Mouse (Mus musculus): ENCODE data around the gene Lmbrd2. TPM values are rescaled to one million over a fixed set of nuclear protein-coding genes. Genes with fewer than 3 reads are reported as not detected.

The Lmbrd2 gene
- 10 to 100 TPM; 62.3 to 62.5 TPM for total RNA-seq (2021)
- long read RNA-seq, full-length matches to known transcripts = 25 of 32 reads
- long read RNA-seq, partial matches to known transcripts = 4 of 32 reads
- long read RNA-seq, other reads (novel, unspliced or antisense) = 3 of 32 reads

DNA sequence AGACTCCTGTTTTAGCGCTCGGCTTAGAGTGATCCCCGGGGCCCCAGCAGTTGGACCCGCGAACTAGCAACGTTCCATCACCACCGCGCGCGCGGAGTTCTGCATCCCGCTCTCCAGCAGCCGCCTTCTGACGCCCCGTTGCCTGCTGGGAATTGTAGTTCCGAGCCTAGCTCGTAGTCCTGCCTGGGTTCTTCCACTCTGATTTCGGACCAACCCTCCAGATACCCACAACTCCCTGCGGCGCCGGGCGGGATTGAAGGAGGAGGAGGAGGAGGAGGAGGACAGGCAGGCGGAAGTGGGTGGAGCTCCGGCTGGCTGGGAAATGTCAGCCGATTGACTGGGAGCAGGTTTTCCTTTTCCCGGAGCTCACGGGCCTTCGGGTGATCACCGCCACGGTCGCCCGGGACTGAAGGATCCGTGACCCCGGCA lies at the start of gene Lmbrd2:
Gene Lmbrd2 (plus strand): TSS at position 299 of the 429 bp plus-strand sequence.
- peak; percentile 98 for DNase-seq (ENCODE audit: low spot score in 2 of 2)

DNA sequence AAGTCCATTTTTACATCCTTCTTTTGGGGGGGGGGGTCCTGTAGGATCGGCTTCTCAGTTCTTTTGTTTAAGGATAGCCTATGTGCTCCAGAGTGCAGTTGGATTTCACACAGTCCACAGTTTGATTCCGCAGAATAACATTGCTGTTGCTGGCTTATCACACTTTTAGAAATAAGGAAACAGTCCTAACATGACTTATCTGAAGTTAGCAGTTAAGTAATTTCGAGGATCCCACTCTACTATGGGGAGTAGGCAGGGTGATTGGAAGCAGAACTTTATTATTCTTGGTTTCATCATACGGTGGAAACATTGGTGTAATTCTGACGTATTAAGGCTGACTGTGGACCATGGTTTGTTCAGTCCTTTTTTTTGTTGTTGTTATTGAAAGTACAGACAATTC lies 49.7 kb upstream of the Lmbrd2 start:
- DNase-seq (ENCODE audit: low spot score in 2 of 2) = no peak

DNA sequence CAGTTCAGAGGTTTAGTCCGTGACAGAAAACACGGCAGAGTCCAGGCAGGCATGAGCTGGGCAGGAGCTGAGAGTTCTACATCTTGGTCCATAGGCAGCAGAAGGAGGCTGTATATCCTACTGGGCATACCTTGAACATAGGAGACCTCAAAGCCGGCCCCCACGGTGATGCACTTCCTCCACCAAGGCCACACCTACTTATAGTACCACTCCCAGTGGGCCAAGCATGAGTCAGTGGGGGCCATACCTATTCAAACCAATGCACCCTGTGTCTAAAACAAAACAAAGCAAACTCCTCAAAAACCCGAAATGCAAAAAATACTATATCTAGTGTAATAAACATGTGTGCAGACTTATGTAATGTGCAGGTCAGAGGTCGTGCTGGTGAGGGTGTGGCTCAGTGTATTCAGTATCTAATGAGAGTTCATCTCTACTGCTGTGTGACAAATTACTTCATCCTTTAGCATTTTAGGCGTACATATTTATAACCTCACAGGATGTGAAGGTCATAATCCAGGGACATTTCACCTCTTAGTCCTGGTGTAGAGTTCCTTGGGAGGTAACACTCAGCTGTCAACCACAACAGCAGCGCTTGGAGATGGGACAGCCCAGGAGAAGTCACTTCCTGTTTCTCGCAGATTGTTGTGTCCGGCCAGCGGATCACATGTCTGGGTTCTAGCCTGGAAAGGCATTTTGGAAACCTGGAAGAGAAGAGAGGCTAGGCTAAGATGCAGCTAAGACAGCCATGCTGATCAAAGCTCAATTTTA lies 46.6 kb upstream of the Lmbrd2 start:
- DNase-seq (ENCODE audit: low spot score in 2 of 2) = no peak

DNA sequence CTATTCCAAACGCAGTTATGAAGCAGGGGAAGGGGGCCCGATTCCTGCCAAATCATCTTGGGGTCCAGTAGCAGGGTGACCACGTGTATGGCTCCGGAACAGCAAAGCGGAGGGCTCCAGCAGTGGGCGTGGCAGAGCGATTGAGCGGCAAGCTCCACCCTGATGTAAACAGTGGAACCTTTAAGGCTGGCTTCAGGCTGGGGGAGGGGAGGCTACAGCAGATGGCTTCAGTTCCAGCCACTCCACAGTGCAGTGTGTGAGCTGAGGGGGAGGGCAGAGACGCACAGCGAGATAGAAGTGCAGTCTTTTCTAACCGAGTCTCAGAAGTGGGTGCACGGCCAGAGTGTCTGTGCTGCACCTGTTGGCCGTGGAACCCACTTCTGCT lies 46.0 kb upstream of the Lmbrd2 start:
- DNase-seq (ENCODE audit: low spot score in 2 of 2) = peak; percentile 28 to 71

DNA sequence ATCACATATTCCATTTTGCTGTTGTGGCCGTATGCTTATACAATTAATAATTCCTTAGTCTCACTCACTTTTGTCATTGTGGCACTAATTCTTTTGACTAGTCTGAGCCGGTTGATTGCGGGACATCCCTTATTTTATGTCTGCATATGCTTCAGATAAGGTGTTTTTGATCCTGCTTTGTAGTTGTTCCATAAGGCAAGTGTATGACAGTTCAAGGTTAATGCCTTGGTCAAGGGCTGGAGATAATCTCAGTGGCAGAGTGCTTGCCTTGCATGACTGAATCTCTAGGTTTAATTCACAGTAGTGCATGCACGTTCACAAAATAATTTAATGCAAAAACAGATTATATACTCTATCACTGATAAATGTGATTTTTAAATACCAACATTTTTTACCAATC lies 43.5 kb upstream of the Lmbrd2 start:
- no peak for DNase-seq (ENCODE audit: low spot score in 2 of 2)

DNA sequence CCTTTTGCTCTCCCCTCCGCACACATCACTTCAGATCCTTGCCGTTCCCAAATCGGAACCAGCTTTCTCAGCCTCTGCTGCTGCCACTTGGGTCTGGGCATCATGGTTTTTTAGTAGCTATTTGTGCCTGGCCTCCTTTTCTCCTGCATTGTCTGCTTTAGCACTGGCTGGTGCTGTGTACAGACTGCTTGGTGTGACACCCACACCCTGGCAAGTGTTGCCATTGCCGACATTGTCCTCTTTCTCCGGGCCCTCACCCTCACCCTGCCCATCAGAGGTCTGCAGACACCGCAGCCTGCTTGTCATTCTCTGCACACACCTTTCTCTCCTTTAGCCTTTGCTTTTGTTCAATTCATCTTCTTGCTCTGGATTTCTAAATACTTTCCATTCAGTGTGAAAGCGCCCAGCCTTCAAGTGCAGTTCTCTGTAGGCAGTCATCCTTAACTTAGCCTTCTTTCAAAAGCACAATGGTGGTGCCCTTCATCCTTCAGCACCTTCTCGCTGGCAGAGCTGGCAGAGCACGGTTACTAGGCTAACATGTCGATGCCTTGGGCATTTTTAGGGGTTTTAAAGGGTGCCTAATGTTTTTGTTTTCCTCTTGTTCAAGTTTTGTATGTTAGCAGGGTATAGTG lies 39.8 kb upstream of the Lmbrd2 start:
- no peak for DNase-seq (ENCODE audit: low spot score in 2 of 2)

DNA sequence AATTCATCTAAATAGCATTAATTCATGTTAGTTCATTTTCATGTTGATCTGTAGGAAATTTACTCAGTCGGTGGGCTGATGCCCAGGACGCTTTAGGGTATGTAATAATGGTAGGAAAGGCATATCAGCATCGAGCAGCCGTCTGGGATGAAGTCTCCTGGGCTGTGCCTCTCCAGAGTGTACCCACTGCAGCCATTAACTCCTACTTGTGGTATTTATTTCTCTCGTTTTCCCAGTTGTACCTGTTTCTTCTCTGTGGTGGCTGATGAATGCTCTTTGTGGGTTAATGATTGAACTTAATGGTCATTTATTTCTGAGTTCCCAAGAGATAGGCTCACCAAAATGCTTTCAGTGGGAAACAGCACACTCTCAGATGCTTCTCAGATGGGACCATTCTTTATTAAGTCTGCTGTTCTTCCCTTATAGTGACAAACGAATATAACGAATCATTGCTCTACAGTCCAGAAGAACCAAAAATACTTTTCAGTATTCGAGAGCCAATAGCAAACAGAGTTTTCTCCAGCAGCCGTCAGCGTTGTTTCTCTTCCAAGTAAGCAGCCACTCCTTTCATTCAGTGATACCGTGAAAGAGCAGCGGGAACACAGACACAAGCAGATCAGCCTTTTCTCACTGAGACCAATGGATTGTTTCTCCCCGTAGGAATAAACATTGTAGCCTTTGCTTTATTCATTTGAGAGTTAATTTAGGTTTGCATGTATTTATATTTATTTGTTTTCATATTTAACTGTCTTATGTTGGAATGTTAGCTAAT lies 33.9 kb upstream of the Lmbrd2 start:
- no peak for DNase-seq (ENCODE audit: low spot score in 2 of 2)

DNA sequence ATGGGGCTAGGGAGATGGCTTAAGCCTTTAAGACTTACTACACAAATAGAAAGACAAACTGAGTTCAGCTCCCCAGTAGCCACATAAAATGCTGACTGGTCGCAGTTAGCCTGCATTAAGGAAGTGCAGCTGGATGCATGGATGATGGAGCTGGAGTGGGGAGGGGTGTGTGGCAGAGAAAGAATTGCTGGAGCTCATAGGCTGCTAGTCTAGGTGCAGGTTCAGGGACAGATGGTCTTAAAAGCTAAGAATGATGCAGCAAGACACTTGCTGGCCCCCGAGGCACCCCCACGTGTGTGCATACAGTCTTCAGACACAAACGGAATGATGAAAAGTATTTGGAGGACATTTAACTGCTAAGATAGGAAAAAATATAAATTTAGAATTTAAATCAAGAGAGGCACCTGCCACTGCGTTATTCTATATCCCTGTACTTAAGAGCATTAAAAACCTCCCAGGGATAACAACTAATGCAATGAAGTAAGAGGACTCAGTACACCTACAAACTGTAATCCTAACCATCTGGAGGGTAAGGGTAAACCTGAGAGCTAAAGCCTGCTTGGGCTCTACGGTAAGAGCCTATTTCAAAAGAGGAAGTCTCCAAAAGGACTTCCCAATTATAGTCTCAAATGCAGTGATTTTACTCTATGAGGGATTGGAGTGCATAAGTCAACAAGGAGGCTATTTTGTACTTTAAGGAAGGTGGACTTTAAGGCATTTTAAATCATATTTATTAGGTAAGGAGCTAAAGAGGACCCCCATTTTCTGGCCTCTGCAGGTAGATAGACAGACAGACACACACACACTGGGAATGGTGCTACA lies 29.6 kb upstream of the Lmbrd2 start:
- DNase-seq (ENCODE audit: low spot score in 2 of 2) = no peak

DNA sequence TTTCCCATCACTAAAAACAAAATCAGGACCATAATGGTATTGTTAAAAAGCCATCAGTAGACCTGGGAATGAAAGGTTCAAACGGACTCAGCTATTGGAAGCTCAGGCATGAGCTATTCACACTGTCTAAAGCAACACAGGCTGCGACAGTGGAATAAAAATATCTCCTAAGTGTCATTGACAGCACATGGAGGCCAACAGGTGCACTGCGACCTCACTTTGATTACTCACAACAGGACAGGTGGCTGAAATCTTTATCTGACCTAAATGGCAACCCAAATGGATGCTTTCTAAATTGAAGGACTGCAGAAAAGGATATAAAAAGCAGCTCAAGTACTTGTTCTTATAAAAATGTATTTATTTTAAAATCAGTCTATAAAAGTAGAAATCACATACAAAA lies 28.7 kb upstream of the Lmbrd2 start:
- DNase-seq (ENCODE audit: low spot score in 2 of 2) = no peak

DNA sequence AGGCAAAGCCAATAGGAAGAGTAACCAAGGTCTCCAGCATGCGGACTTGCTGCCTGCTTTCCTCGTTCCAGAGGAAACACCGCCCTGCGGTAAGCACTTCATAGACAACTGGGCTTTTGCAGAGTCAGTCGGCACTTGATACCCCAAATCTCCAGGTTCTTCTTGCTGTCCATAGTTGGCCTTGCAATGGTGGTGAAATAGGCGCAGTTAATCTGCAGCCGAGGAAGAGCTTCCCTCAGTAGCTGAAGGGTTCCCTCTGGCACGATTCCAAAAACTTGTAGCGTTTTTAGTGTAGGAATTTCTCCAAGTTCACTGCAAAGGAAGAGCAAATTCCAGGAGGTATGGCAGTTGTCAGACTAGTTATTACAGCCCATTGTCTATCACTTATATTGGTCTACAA lies 26.8 kb upstream of the Lmbrd2 start:
- DNase-seq (ENCODE audit: low spot score in 2 of 2) = no peak

DNA sequence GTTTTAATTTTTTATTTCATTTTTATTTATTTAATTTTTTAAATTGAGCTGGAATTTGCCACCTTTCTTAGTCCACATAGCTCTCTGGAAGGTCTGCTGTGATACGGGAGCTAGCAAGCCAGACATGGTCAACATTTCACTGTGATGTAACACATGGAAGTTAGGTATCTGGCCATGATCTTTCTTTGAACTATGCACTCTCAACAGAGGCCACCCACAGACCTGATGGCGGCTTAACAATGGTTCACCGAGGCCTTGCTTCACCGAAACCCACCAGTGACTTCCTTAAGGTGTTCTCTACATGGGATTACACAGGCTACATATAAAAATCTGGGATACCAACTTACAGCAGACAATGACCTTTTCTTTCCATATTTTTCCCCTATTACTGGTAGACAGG lies 26.2 kb upstream of the Lmbrd2 start:
- DNase-seq (ENCODE audit: low spot score in 2 of 2) = no peak

DNA sequence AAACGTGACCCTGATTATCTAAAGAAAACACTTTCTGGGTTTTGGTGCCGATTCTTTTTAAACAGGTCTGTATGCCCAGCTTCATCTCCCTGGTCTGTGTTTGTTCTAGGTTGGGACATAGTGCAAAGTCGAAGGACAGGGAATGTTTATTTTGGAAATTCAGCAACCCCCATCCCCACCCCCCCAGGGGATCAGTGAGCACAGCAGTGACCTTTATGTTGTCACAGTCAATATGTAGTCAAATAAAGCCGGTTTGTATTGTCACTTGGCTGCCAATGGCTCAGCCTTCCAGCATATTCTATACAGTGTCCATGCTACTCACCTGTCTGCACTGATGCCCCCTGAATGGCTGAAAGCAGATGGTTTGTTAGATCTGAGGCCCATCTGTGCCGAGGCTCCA lies 25.8 kb upstream of the Lmbrd2 start:
- no peak for DNase-seq (ENCODE audit: low spot score in 2 of 2)

DNA sequence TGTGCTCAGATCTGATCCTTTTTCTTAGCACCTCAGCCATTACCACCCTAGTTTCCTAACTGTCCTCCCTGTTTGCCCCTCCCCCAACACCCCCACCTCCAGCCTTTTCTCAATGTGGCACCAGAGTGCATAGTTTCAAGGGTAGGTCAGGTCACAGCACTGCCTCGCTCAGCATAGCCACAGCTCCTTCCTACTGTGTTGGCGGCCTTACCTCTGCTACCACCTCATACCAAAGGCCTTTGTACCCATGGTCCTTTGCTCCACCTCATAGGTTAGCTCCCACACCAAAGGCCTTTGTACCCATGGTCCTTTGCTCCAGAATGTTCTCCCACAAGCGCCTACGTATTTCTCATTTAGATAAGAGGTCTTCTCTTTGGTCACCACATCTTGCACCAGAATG lies 21.5 kb upstream of the Lmbrd2 start:
- DNase-seq (ENCODE audit: low spot score in 2 of 2) = no peak

DNA sequence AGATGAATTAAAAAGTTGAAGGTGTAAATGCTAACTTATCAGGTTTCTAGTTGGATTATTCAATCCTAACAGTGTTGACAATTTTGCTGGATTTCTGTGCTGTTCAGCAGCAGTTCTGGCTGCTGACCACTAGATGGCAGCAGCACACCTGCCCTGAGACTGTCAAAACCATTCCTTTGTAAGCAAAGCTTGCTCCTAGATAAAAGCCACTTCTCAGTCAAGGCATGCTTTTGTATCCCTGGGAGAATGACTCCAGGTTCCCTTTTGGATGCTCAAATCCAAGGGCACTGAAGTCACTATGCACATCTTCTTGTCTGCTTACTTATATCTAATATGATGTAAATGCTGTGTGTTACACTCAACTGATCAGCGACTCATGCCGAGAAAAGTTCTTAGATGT lies 20.3 kb upstream of the Lmbrd2 start:
- peak in 1 of 2 experiments; percentile 70 for DNase-seq (ENCODE audit: low spot score in 2 of 2)

DNA sequence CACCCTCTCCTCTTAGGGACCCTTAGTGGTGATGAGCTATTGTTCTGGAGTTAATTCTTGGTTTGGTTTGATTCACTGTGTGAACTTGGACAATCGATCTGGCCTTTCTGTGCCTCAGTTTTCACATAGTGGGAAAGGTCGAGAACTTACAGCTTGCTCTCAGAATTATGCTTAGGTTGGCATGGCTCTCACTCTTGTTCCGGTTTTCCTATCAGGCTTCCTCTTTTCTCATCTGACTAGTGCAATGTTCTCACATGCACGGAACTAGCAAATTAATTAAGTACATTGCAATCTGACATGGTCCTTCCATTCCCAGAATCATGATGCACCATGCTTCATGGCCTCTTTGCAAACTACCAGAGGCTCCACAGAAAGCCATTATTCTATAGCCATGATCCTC lies 17.4 kb upstream of the Lmbrd2 start:
- DNase-seq (ENCODE audit: low spot score in 2 of 2) = no peak

DNA sequence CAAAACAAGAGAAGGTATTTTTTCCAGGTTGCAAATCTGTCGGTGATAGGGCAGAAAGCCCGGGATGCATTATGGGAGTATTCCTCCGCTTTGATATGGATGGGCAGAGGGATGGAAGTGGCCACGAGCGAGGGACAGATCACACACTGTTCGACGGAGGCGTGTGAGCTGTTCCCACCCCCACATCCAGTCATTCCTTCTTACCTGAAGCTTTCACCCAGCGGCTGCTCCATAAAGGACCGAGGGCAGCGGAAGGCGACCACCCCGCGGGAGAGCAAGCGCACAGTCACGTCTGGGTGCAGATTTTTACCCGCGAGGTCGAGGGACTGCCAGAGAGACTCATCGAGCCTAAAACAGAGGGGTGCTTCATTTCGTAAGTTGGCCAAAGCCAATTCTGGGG lies 15.5 kb upstream of the Lmbrd2 start:
- DNase-seq (ENCODE audit: low spot score in 2 of 2) = no peak

DNA sequence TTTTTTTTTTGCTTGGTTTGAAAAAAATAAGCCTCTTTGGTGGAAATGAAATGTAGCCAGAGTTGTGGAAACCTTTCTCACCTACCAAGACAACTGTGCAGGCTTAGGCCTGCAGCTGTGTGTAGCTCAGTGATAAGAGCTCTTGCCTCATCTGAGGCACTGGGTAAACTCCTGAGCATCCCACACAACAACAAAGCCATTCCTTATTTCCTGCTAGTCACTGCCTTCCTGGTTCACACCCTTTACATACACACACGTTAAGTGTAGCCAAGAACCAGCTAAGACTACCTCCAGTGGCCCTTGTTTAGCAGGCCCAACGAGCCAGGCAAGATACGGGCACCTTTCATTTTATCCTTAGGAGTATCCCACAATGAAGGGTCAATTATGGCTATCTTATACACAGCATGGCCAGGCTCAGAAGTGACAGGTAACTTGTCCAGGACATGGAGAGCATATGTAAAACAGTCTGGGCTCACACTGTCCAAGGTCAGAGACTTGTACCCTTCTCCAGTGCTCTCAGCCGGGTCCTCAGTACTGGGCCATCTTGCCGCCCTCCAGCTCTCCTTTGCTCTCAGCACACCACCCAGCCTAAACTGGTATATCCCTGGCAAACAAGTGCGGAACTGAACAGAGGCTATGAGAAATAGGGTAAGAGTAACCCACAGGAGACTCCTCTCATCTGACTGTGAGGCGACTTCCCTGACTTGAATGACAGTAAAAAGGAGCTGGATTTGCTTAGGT lies 13.1 kb upstream of the Lmbrd2 start:
- no peak for DNase-seq (ENCODE audit: low spot score in 2 of 2)

DNA sequence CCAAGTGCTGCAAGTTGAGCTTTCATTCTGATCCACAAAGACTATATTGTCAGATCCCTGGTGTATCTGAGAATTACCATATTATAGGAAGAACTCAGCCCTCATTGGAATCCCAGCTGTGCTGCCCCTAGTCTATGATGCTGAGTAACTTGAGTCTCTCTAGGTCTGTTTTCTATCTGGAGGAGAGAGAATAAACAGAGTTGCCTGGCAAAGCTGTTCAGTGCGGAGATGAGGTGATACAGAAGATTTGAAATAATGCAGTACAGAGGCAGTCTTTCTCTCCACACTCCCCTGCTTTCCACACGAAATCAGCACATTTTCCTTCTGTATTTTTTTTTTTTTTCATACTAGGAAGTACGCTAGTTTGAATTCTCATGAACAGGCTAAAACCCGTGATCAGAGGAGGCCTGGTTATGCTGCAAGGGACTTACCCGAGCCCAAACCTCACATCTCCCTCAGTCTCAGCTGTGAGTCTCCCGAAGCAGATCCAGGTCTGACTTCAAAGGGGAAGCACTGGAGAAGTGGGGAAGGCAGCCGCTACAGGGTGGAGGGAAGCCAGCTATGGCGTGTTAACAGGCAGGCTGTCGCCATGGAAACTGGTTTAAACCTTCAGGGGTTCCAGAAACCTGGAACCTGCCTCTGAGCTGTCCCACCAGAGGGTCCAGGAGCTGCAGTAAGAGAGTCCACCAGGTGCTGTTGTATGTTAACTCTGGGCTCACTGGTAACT lies 9.4 kb upstream of the Lmbrd2 start:
- no peak for DNase-seq (ENCODE audit: low spot score in 2 of 2)

DNA sequence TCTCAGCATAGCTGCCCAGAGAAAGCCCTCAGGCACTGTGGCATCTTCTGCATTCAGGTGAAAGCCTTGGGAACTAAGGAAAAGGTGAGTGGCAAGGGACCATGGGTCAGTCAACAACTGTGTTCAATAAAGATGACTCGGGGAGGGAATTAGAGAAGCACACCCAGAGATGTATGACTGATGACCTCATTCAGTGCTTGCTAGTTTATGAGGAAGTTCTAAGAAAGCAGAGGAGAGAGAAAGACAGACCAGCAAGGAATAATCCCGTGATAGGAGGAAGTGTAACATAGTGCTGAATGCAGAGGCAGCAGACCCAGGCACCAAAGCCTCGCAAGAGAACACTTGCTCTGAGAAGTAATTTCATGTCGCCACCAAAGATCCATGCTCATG lies 8.9 kb upstream of the Lmbrd2 start:
- no peak for DNase-seq (ENCODE audit: low spot score in 2 of 2)
